Mouse (Mus musculus) intestine, embryonic 15.5 days (tissue): Measurements from ENCODE around the gene Arhgef10l. TPM values are rescaled to one million over a fixed set of nuclear protein-coding genes. Genes with fewer than 3 reads are reported as not detected.
"Not testable (repeated sequence)": the region's sequence is repeated elsewhere in the genome, so short reads cannot be mapped to it uniquely, and the experiment has no call there.

ENCODE experiments used
- ATAC-seq: fragments of 200-750 bp; cut with Nextera tagmentation; 2 replicates; pipeline ENCODE4 v1.8.0; 2017; ENCODE audit warnings: moderate TSS enrichment, moderate library complexity
- H3K27ac ChIP-seq: fragments of 300-500 bp; sonication (generic); 2 replicates; pipeline ENCODE4 v1.5.1; 2015; ENCODE audit warnings: mild to moderate bottlenecking, inconsistent platforms
- H3K27me3 ChIP-seq: fragments of 300-500 bp; sonication (generic); replicated peaks from 2 replicates; pipeline ENCODE4 v1.6.1; 2015; ENCODE audit warnings: inconsistent platforms
- H3K36me3 ChIP-seq: fragments of 300-500 bp; sonication (generic); 2 replicates; pipeline ENCODE4 v1.6.1; 2015; ENCODE audit warnings: inconsistent platforms
- H3K4me1 ChIP-seq: fragments of 300-500 bp; sonication (generic); replicated peaks from 2 replicates; pipeline ENCODE4 v1.6.1; 2015; ENCODE audit warnings: inconsistent platforms
- H3K4me2 ChIP-seq: fragments of 300-500 bp; sonication (generic); replicated peaks from 2 replicates; pipeline ENCODE4 v1.6.1; 2015; ENCODE audit warnings: mild to moderate bottlenecking, inconsistent platforms
- H3K4me3 ChIP-seq: fragments of 300-500 bp; sonication (generic); replicated peaks from 2 replicates; pipeline ENCODE4 v1.5.1; 2015; ENCODE audit warnings: inconsistent platforms
- H3K9ac ChIP-seq: fragments of 300-500 bp; sonication (generic); 2 replicates; pipeline ENCODE4 v1.6.1; 2015; ENCODE audit warnings: inconsistent platforms
- H3K9me3 ChIP-seq: fragments of 300-500 bp; sonication (generic); 2 replicates; pipeline ENCODE4 v1.6.1; 2016; ENCODE audit warnings: inconsistent platforms
- WGBS: fragments of 180-500 bp; shearing (Covaris S2); methylation state at CpG from one replicate; pipeline ENCODE4 v1.1.7; 2015; 5-methylcytosine and 5-hydroxymethylcytosine counted together
- polyA plus RNA-seq: library from polyadenylated mRNA; unstranded; fragments of >200 nt; fragmentation: Nextera tagmentation; extraction: Ambion mirVana; gene quantifications from 2 replicates; pipeline ENCODE4 v1.2.1, GENCODE M21; 2015

Gene Arhgef10l
- polyA plus RNA-seq, 1 experiment from 2014 or later: 15.3 TPM

- not testable (repeated sequence) for H3K27me3 ChIP-seq, H3K27ac ChIP-seq, ATAC-seq, H3K9me3 ChIP-seq, H3K4me1 ChIP-seq, H3K4me3 ChIP-seq, H3K9ac ChIP-seq, H3K4me2 ChIP-seq
- peaks cover 41% of the 10 kb centered on the region for H3K36me3 ChIP-seq
- 97% methylated on average over 1 of the region's 1 CpGs for WGBS
Measured at GRCm38 (mm10) chr4:140564459-140564858, 101.4 kb downstream of the Arhgef10l start.

GRCm38 (mm10) chr4:140562461-140563178 lies 103.2 kb downstream of the Arhgef10l start:
- H3K9me3 ChIP-seq: no peaks in the 10 kb centered on the region
- no peak overlapping the region for H3K9ac ChIP-seq
- no peak overlapping the region for H3K4me2 ChIP-seq
- no peaks in the 10 kb centered on the region for H3K4me1 ChIP-seq
- no peak overlapping the region for H3K4me3 ChIP-seq
- H3K27ac ChIP-seq: no peak overlapping the region
- 80% methylated on average over 10 of the region's 10 CpGs for WGBS
- peaks cover 33% of the 10 kb centered on the region for H3K36me3 ChIP-seq
- H3K27me3 ChIP-seq: no peaks in the 10 kb centered on the region
- peak; percentile 63 for ATAC-seq

- H3K36me3 ChIP-seq: peaks cover 28% of the 10 kb centered on the region
- H3K4me3 ChIP-seq: no peak overlapping the region
- no peak for ATAC-seq
- H3K9me3 ChIP-seq: no peaks in the 10 kb centered on the region
- WGBS: 95% methylated on average over 3 of the region's 3 CpGs
- H3K9ac ChIP-seq: no peak overlapping the region
- no peaks in the 10 kb centered on the region for H3K4me1 ChIP-seq
- no peak overlapping the region for H3K27ac ChIP-seq
- H3K4me2 ChIP-seq: no peak overlapping the region
- H3K27me3 ChIP-seq: no peaks in the 10 kb centered on the region
Measured at GRCm38 (mm10) chr4:140561744-140562143, 104.1 kb downstream of the Arhgef10l start.

GRCm38 (mm10) chr4:140559862-140560261 lies 106.0 kb downstream of the Arhgef10l start:
- H3K36me3 ChIP-seq: peaks cover 21% of the 10 kb centered on the region
- no peak overlapping the region for H3K9ac ChIP-seq
- no peaks in the 10 kb centered on the region for H3K9me3 ChIP-seq
- H3K27ac ChIP-seq: no peak overlapping the region
- no peak overlapping the region for H3K4me2 ChIP-seq
- H3K4me1 ChIP-seq: no peaks in the 10 kb centered on the region
- H3K4me3 ChIP-seq: no peak overlapping the region
- WGBS: 82% methylated on average over 4 of the region's 4 CpGs
- ATAC-seq: no peak
- H3K27me3 ChIP-seq: no peaks in the 10 kb centered on the region

GRCm38 (mm10) chr4:140558193-140558592 lies 107.6 kb downstream of the Arhgef10l start:
- WGBS: 72% methylated on average over 5 of the region's 5 CpGs
- Histone ChIP-seq H3K4me3 (no peak overlapping the region), H3K27me3 (no peaks in the 10 kb centered on the region), H3K9ac (no peak overlapping the region), H3K4me1 (no peaks in the 10 kb centered on the region), H3K36me3 (peaks cover 21% of the 10 kb centered on the region), H3K4me2 (no peak overlapping the region), H3K27ac (no peak overlapping the region), H3K9me3 (no peaks in the 10 kb centered on the region)
- no peak for ATAC-seq

GRCm38 (mm10) chr4:140556561-140556960 lies 109.3 kb downstream of the Arhgef10l start:
- Histone ChIP-seq H3K27ac (no peak overlapping the region), H3K36me3 (peaks cover 15% of the 10 kb centered on the region), H3K27me3 (no peaks in the 10 kb centered on the region), H3K4me1 (no peaks in the 10 kb centered on the region), H3K4me2 (no peak overlapping the region), H3K9ac (no peak overlapping the region), H3K9me3 (no peaks in the 10 kb centered on the region), H3K4me3 (no peak overlapping the region)
- 89% methylated on average over 10 of the region's 10 CpGs for WGBS
- ATAC-seq: no peak

- Histone ChIP-seq H3K9me3 (no peaks in the 10 kb centered on the region), H3K4me3 (no peak overlapping the region), H3K36me3 (peaks cover 14% of the 10 kb centered on the region), H3K4me1 (no peaks in the 10 kb centered on the region), H3K9ac (no peak overlapping the region), H3K27ac (no peak overlapping the region), H3K4me2 (no peak overlapping the region), H3K27me3 (no peaks in the 10 kb centered on the region)
- ATAC-seq: peak; percentile 39; the same call in 1 of the 2 replicates
- 57% methylated on average over 7 of the region's 7 CpGs for WGBS
Measured at GRCm38 (mm10) chr4:140555273-140555672, 110.5 kb downstream of the Arhgef10l start.

GRCm38 (mm10) chr4:140554552-140554951 lies 111.3 kb downstream of the Arhgef10l start:
- Histone ChIP-seq H3K36me3 (peaks cover 14% of the 10 kb centered on the region), H3K4me3 (no peak overlapping the region), H3K9ac (no peak overlapping the region), H3K4me1 (no peaks in the 10 kb centered on the region), H3K4me2 (no peak overlapping the region), H3K27ac (no peak overlapping the region), H3K27me3 (no peaks in the 10 kb centered on the region), H3K9me3 (no peaks in the 10 kb centered on the region)
- ATAC-seq: peak; percentile 57
- WGBS: 78% methylated on average over 4 of the region's 4 CpGs

- peaks cover 20% of the 10 kb centered on the region for H3K36me3 ChIP-seq
- no peak overlapping the region for H3K9ac ChIP-seq
Measured at GRCm38 (mm10) chr4:140551766-140552165, 114.0 kb downstream of the Arhgef10l start.

GRCm38 (mm10) chr4:140550670-140551069 lies 115.1 kb downstream of the Arhgef10l start:
- WGBS: 91% methylated on average over 6 of the region's 6 CpGs
- no peak for ATAC-seq
- H3K4me1 ChIP-seq: no peaks in the 10 kb centered on the region
- no peak overlapping the region for H3K27ac ChIP-seq
- H3K36me3 ChIP-seq: peaks cover 20% of the 10 kb centered on the region
- H3K4me3 ChIP-seq: no peak overlapping the region
- H3K4me2 ChIP-seq: no peak overlapping the region
- no peaks in the 10 kb centered on the region for H3K9me3 ChIP-seq
- H3K9ac ChIP-seq: no peak overlapping the region
- no peaks in the 10 kb centered on the region for H3K27me3 ChIP-seq

More at GRCm38 (mm10) chr4:140551766-140552165, 114.0 kb downstream of the Arhgef10l start:
- no peaks in the 10 kb centered on the region for H3K9me3 ChIP-seq
- H3K4me2 ChIP-seq: no peak overlapping the region
- no peaks in the 10 kb centered on the region for H3K27me3 ChIP-seq
- no peak overlapping the region for H3K4me3 ChIP-seq
- ATAC-seq: no peak
- H3K4me1 ChIP-seq: no peaks in the 10 kb centered on the region
- 93% methylated on average over 17 of the region's 17 CpGs for WGBS
- H3K27ac ChIP-seq: no peak overlapping the region

- WGBS: 66% methylated on average over 12 of the region's 12 CpGs
- no peak overlapping the region for H3K9ac ChIP-seq
- H3K27ac ChIP-seq: no peak overlapping the region
- no peak overlapping the region for H3K4me2 ChIP-seq
- H3K4me1 ChIP-seq: no peaks in the 10 kb centered on the region
- H3K4me3 ChIP-seq: no peak overlapping the region
- no peak for ATAC-seq
- no peaks in the 10 kb centered on the region for H3K27me3 ChIP-seq
- peaks cover 20% of the 10 kb centered on the region for H3K36me3 ChIP-seq
- no peaks in the 10 kb centered on the region for H3K9me3 ChIP-seq
Measured at GRCm38 (mm10) chr4:140549975-140550374, 115.8 kb downstream of the Arhgef10l start.

- Histone ChIP-seq H3K4me1 (no peaks in the 10 kb centered on the region), H3K4me2 (no peak overlapping the region), H3K36me3 (peaks cover 27% of the 10 kb centered on the region), H3K27me3 (no peaks in the 10 kb centered on the region), H3K9me3 (no peaks in the 10 kb centered on the region), H3K27ac (no peak overlapping the region), H3K9ac (no peak overlapping the region), H3K4me3 (no peak overlapping the region)
- WGBS: 46% methylated on average over 7 of the region's 7 CpGs
- peak; percentile 35; the same call in 1 of the 2 replicates for ATAC-seq
Measured at GRCm38 (mm10) chr4:140547488-140547887, 118.3 kb downstream of the Arhgef10l start.

- no peak overlapping the region for H3K4me2 ChIP-seq
- H3K27ac ChIP-seq: no peak overlapping the region
- H3K36me3 ChIP-seq: peaks cover 16% of the 10 kb centered on the region
- no peaks in the 10 kb centered on the region for H3K27me3 ChIP-seq
- no peak for ATAC-seq
- 45% methylated on average over 11 of the region's 11 CpGs for WGBS
- no peaks in the 10 kb centered on the region for H3K9me3 ChIP-seq
- no peak overlapping the region for H3K9ac ChIP-seq
- no peaks in the 10 kb centered on the region for H3K4me1 ChIP-seq
- H3K4me3 ChIP-seq: no peak overlapping the region
Measured at GRCm38 (mm10) chr4:140539125-140539524, 126.7 kb downstream of the Arhgef10l start.
